ENCODE assay signal across 8 mouse cellular contexts in the genomic region with DNA sequence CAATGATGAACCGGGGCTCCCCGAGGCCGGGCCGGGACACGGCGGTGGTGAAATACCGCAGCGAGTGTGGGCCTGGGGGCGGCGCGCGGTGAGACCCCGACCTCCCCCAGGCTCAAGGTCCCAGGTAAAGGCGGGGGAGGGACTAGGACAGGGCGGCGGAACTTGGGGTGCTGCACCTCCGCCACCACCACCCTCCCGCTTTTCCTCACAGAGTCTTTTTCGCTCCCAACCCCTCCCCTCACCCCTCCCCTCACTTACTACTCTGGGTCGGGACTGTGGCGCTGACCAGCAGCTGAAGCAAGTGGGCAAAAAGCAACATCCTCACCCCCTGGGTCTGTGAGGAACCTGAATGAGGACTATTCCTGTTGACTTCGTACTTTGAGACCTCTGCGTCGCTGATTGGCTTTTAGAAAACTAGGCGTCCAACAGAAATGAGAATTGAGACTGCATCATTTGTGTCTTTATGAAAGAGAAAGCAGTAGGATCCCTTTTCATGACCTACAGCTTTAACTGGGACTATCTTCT. TPM values are rescaled to one million over a fixed set of nuclear protein-coding genes. Genes with fewer than 3 reads are reported as not detected.
DNase-seq lines count a peak whose midpoint lies in the region; ATAC-seq and TF ChIP-seq lines count a peak whose summit lies in the region.
"Not testable (repeated sequence)": the region's sequence is repeated elsewhere in the genome, so short reads cannot be mapped to it uniquely, and the experiment has no call there.

A gene (minus strand): TSS at position 505 of the 525 bp plus-strand sequence.

- not testable (repeated sequence) for H3K4me1 ChIP-seq in embryonic facial prominence, embryonic 14.5 days (ENCODE audit: control insufficient read depth, insufficient read depth, low read length); limb, embryonic 13.5 days; small intestine, adult 2 months (ENCODE audit: control insufficient read depth, insufficient read depth, insufficient read length, low read length)
- peaks cover 11% of the 10 kb centered on the region; the same call in 1 of the 2 replicates for H3K4me1 ChIP-seq in heart, embryonic 10.5 days
- H3K4me1 ChIP-seq in midbrain, embryonic 10.5 days, result peaks cover 15% of the 10 kb centered on the region

- DNase-seq in adipocyte (ENCODE audit: low spot score), result peak; percentile 59
- peak; percentile 74 for DNase-seq in embryonic facial prominence, embryonic 14.5 days (ENCODE audit: low spot score)
- peak; percentile 82 for DNase-seq in heart, embryonic 10.5 days (ENCODE audit: low spot score)
- DNase-seq in kidney, adult 11 months, result peak; percentile 79
- peak; percentile 48 for DNase-seq in midbrain, embryonic 10.5 days (ENCODE audit: low spot score)
- DNase-seq in yolk sac, embryonic 10.5 days (ENCODE audit: low spot score), result peak; percentile 62

- TF ChIP-seq CTCF in small intestine, adult 2 months (IDR thresholded peaks at IDR 0.05; ENCODE audit: extremely low read depth, insufficient read length, insufficient replicate concordance, low read depth, low read length), result not testable (repeated sequence)

- H3K9me3 ChIP-seq in embryonic facial prominence, embryonic 14.5 days (ENCODE audit: control insufficient read depth, low read length); heart, embryonic 10.5 days; limb, embryonic 13.5 days; midbrain, embryonic 10.5 days (replicated peaks): not testable (repeated sequence)

- peak; percentile 90 for TF ChIP-seq POLR2A in small intestine, adult 2 months (IDR thresholded peaks at IDR 0.05; ENCODE audit: low read depth, low read length)

- H3K4me3 ChIP-seq in embryonic facial prominence, embryonic 14.5 days (ENCODE audit: low read depth, low read length), result peak within 1 kb of the TSS; percentile 49
- H3K4me3 ChIP-seq in heart, embryonic 10.5 days, result peak within 1 kb of the TSS; percentile 60
- H3K4me3 ChIP-seq in limb, embryonic 13.5 days, result peak within 1 kb of the TSS; percentile 53
- peak within 1 kb of the TSS; percentile 61 for H3K4me3 ChIP-seq in midbrain, embryonic 10.5 days
- H3K4me3 ChIP-seq in small intestine, adult 2 months (ENCODE audit: low read depth, low read length), result peak within 1 kb of the TSS; percentile 72

- not testable (repeated sequence) for H3K36me3 ChIP-seq in embryonic facial prominence, embryonic 14.5 days (ENCODE audit: control insufficient read depth, insufficient read depth, low read length); heart, embryonic 10.5 days; limb, embryonic 13.5 days; midbrain, embryonic 10.5 days
- H3K36me3 ChIP-seq in small intestine, adult 2 months (ENCODE audit: control insufficient read depth, insufficient read depth, low read length), result peaks cover 13% of the 10 kb centered on the region

- peak within 1 kb of the TSS; percentile 65 for H3K9ac ChIP-seq in embryonic facial prominence, embryonic 14.5 days (ENCODE audit: low read depth, low read length)
- peak within 1 kb of the TSS; percentile 64 for H3K9ac ChIP-seq in limb, embryonic 13.5 days

- 3% methylated on average over 22 of the region's 25 CpGs for WGBS in embryonic facial prominence, embryonic 14.5 days
- WGBS in heart, embryonic 10.5 days, result under 1% methylated on average over 25 of the region's 25 CpGs
- WGBS in limb, embryonic 13.5 days, result under 1% methylated on average over 22 of the region's 25 CpGs
- WGBS in midbrain, embryonic 10.5 days, result 2% methylated on average over 25 of the region's 25 CpGs
- under 1% methylated on average over 25 of the region's 25 CpGs for WGBS in small intestine, adult 2 months

- peak; percentile 60; the same call in 1 of the 2 replicates for ATAC-seq in embryonic facial prominence, embryonic 14.5 days (ENCODE audit: low read depth)
- ATAC-seq in limb, embryonic 13.5 days (ENCODE audit: low FRiP score, low read depth), result peak; percentile 48; the same call in 1 of the 2 replicates

- not testable (repeated sequence) for H3K27ac ChIP-seq in embryonic facial prominence, embryonic 14.5 days (replicated peaks; ENCODE audit: low read depth, low read length); heart, embryonic 10.5 days; limb, embryonic 13.5 days
- peak within 1 kb of the TSS; percentile 73 for H3K27ac ChIP-seq in midbrain, embryonic 10.5 days (replicated peaks)
- H3K27ac ChIP-seq in small intestine, adult 2 months (ENCODE audit: insufficient read depth, low read depth, low read length), result peak within 1 kb of the TSS; percentile 78

- H3K27me3 ChIP-seq in embryonic facial prominence, embryonic 14.5 days (replicated peaks; ENCODE audit: control insufficient read depth, insufficient read depth, low read length); midbrain, embryonic 10.5 days (ENCODE audit: low read depth, poor library complexity, severe bottlenecking); small intestine, adult 2 months (ENCODE audit: control insufficient read depth, insufficient read depth, low read length): not testable (repeated sequence)
- H3K27me3 ChIP-seq in heart, embryonic 10.5 days (ENCODE audit: insufficient read depth, poor library complexity, severe bottlenecking), result peaks cover 13% of the 10 kb centered on the region
- H3K27me3 ChIP-seq in limb, embryonic 13.5 days, result peaks cover 10% of the 10 kb centered on the region; the same call in 1 of the 2 replicates

- H3K4me2 ChIP-seq in embryonic facial prominence, embryonic 14.5 days (ENCODE audit: low read depth, low read length), result peak within 1 kb of the TSS; percentile 77
- H3K4me2 ChIP-seq in limb, embryonic 13.5 days (replicated peaks), result peak within 1 kb of the TSS; percentile 90

RNA-seq across cellular contexts. Expression of the gene that starts here (rescaled TPM):
- polyA plus RNA-seq in embryonic facial prominence, embryonic 14.5 days (2014; fragmentation: Nextera tagmentation; extraction: Ambion mirVana), result 9.6 and 10.1 TPM in 2 replicates
- polyA plus RNA-seq in heart, embryonic 10.5 days (2016; fragmentation: Nextera tagmentation; extraction: Ambion mirVana), result 1.2 and 3.4 TPM in 2 replicates
- 7.3 TPM in 2 replicates for polyA plus RNA-seq in limb, embryonic 13.5 days (2015; fragmentation: Nextera tagmentation; extraction: Ambion mirVana)
- polyA plus RNA-seq in midbrain, embryonic 10.5 days (2016; fragmentation: Nextera tagmentation; extraction: Ambion mirVana), result 3.5 and 4.9 TPM in 2 replicates
- 268 and 784 TPM in 2 replicates for polyA plus RNA-seq in small intestine, adult 2 months (2012; rRNA removed)

Comparison
In these comparisons a context has a peak if more than half of its experiments do, and no peak if none do; other contexts are left out.
1. RNA of the gene that starts here (polyA plus RNA-seq): 268 to 784 TPM in small intestine, adult 2 months; 9.6 to 10.1 TPM in embryonic facial prominence, embryonic 14.5 days, 7.3 TPM in limb, embryonic 13.5 days, 3.5 to 4.9 TPM in midbrain, embryonic 10.5 days and 1.2 to 3.4 TPM in heart, embryonic 10.5 days; every median in the first group is over 10 times any median in the second.
2. Peak in every context shown above with its lines, with median percentiles within 50 percentile points of each other: DNase-seq and H3K4me3 ChIP-seq.